Mouse (Mus musculus) heart, adult 2 months (tissue): Measurements from ENCODE around the gene Dnajb11. TPM values are rescaled to one million over a fixed set of nuclear protein-coding genes. Genes with fewer than 3 reads are reported as not detected.

Experiments
- DNase-seq, 2 experiments: peaks; one replicate each; pipeline ENCODE4 v3.0.0; 2021
- H3K27ac ChIP-seq: fragments of 200-600 bp; 2 replicates; pipeline ENCODE4 v1.8.1; 2022
- H3K27me3 ChIP-seq: fragments of 200-500 bp; 2 replicates; pipeline ENCODE4 v1.6.1; 2012; ENCODE audit warnings: mild to moderate bottlenecking, low read length, inconsistent platforms, mixed read lengths; ENCODE audit not compliant: control insufficient read depth, insufficient read depth
- H3K36me3 ChIP-seq: fragments of 200-500 bp; 2 replicates; pipeline ENCODE4 v1.6.1; 2012; ENCODE audit warnings: low read length, inconsistent platforms; ENCODE audit not compliant: control insufficient read depth, insufficient read depth
- H3K4me1 ChIP-seq: fragments of 200-500 bp; 2 replicates; pipeline ENCODE4 v1.6.1; 2011; ENCODE audit warnings: low read length; ENCODE audit not compliant: control insufficient read depth, insufficient read depth
- H3K4me3 ChIP-seq: fragments of 200-600 bp; 2 replicates; pipeline ENCODE4 v1.8.1; 2022
- H3K79me2 ChIP-seq: fragments of 200-500 bp; replicated peaks from 2 replicates; pipeline ENCODE4 v1.6.1; 2012; ENCODE audit warnings: mild to moderate bottlenecking, inconsistent platforms, low read length, moderate library complexity, mixed read lengths; ENCODE audit not compliant: control insufficient read depth, insufficient read depth
- H3K9ac ChIP-seq: fragments of 200-500 bp; 2 replicates; pipeline ENCODE4 v1.6.1; 2012; ENCODE audit warnings: low read depth, mild to moderate bottlenecking, control low read depth, inconsistent platforms, low read length, mixed read lengths
- CTCF ChIP-seq: fragments of 200-600 bp; IDR thresholded peaks from 2 replicates; pipeline ENCODE4 v1.8.1; 2022; ENCODE audit warnings: antibody characterized with exemption, mild to moderate bottlenecking, moderate library complexity
- EP300 ChIP-seq: fragments of 200-500 bp; IDR thresholded peaks from 2 replicates; pipeline ENCODE4 v1.6.1; 2011; ENCODE audit warnings: low read depth, low read length, control low read depth; ENCODE audit not compliant: insufficient read depth
- POLR2A ChIP-seq: fragments of 200-500 bp; IDR thresholded peaks from 2 replicates; pipeline ENCODE4 v1.6.1; 2011; ENCODE audit warnings: mild to moderate bottlenecking, low read depth, low read length, control low read depth; ENCODE audit not compliant: insufficient read depth
- WGBS: fragments of 180-500 bp; shearing (Covaris S2); methylation state at CpG from one replicate; pipeline ENCODE4 v1.1.7; 2018; 5-methylcytosine and 5-hydroxymethylcytosine counted together
- intact Hi-C: fragments of 180-260 bp; cut with DNase I; formaldehyde crosslinking; loops from one replicate; pipeline ENCODE4 v1.15.1; 2025
- polyA plus RNA-seq: library from polyadenylated mRNA; depleted of rRNA; stranded (reverse); fragments of >200 nt; gene quantifications from 2 replicates; pipeline ENCODE4 v1.2.3, GENCODE M21; 2012
- total RNA-seq, 2 experiments: library from RNA; stranded (reverse); gene quantifications; 2 replicates each; pipeline ENCODE4 v1.2.3; 2021

Gene Dnajb11
- total and polyA plus RNA-seq, 3 experiments, result 13.0 to 68.5 (median 59.5) TPM

GRCm38 (mm10) chr16:22896618-22897017, 39.0 kb downstream of the Dnajb11 start:
- intact Hi-C loops, result no loop called here
- DNase-seq, result no peak

GRCm38 (mm10) chr16:22899346-22899745, 41.7 kb downstream of the Dnajb11 start:
- Histone ChIP-seq H3K79me2 (no peaks in the 10 kb centered on the region), H3K4me3 (no peak overlapping the region), H3K27ac (no peak overlapping the region), H3K36me3 (no peaks in the 10 kb centered on the region), H3K9ac (no peak overlapping the region), H3K27me3 (no peaks in the 10 kb centered on the region), H3K4me1 (no peaks in the 10 kb centered on the region)
- 35% methylated on average over 5 of the region's 5 CpGs for WGBS
- no peak for TF ChIP-seq CTCF
- no peak for TF ChIP-seq EP300
- no peak for TF ChIP-seq POLR2A
- intact Hi-C loops, result no loop called here
- no peak for DNase-seq

More at GRCm38 (mm10) chr16:22896618-22897017, 39.0 kb downstream of the Dnajb11 start:
- WGBS, result 73% methylated on average over 2 of the region's 2 CpGs
- Histone ChIP-seq H3K27me3 (no peaks in the 10 kb centered on the region), H3K27ac (no peak overlapping the region), H3K36me3 (no peaks in the 10 kb centered on the region), H3K9ac (no peak overlapping the region), H3K4me3 (no peak overlapping the region), H3K4me1 (no peaks in the 10 kb centered on the region), H3K79me2 (no peaks in the 10 kb centered on the region)
- TF ChIP-seq EP300, result no peak
- TF ChIP-seq CTCF, result no peak
- TF ChIP-seq POLR2A, result no peak

DNA sequence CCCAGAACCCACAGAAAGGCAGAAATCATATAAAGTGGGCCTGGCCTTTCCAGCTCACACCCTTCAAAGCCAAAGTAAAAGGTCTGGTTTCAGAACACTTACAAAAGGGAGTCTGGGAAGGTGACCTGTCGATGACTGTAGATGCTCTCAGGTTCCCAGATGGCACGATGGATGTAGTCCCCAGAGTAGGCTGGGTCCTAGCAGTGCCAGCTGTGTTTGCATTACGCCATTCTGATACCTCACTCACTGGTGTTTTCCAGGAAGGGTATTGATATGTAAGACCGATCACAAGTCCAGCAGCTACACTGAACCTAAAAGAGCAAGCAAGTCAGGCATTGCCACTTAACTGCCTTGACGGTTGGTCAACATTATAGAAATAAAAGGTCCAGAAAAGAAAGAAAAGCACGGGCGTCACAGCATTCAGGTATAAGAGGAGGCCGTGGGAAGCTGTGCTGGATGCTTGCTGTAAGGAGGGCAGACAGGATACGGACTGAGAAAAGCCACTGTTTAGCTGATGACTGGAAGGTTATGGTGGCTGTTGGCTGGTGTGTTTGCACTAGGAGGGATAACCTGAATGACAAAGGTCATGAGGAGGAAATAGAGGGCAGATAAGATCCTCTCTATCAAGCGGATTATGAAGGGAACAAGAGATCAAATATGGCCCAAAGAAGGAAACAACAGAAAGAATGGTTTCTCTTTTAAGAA, 42.4 kb downstream of the Dnajb11 start:
- intact Hi-C loops, result no loop called here
- DNase-seq, result no peak
- no peaks in the 10 kb centered on the region for H3K79me2 ChIP-seq
- no peak overlapping the region for H3K27ac ChIP-seq
- H3K36me3 ChIP-seq, result no peaks in the 10 kb centered on the region
- TF ChIP-seq CTCF (no peak), POLR2A (no peak)
- H3K9ac ChIP-seq, result no peak overlapping the region
- no peaks in the 10 kb centered on the region for H3K4me1 ChIP-seq
- no peak overlapping the region for H3K4me3 ChIP-seq
- H3K27me3 ChIP-seq, result no peaks in the 10 kb centered on the region
- 70% methylated on average over 10 of the region's 10 CpGs for WGBS

DNA sequence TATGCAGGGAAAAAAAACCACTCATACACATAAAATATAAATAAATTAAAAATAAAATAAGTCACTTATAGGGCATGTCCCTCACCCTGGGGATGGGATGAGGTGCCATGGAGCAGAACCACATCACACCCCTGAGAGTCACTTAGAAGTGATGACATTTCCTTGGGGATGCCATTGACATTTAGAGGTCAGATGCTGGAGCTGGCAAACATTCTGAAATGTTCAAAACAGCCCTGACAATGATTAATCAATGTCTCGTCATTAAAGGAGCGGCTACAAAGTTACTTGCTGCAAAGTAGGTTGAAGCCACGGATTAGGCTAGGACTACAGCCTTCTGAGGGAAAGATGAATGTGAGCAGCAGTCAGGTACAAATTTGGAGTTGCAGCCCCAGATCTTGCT, 43.7 kb downstream of the Dnajb11 start:
- Histone ChIP-seq H3K4me1 (no peaks in the 10 kb centered on the region), H3K4me3 (no peak overlapping the region), H3K9ac (no peak overlapping the region), H3K27me3 (no peaks in the 10 kb centered on the region), H3K27ac (no peak overlapping the region), H3K79me2 (no peaks in the 10 kb centered on the region), H3K36me3 (no peaks in the 10 kb centered on the region)
- WGBS, result 74% methylated on average over 3 of the region's 3 CpGs
- TF ChIP-seq POLR2A, result no peak
- no peak for TF ChIP-seq CTCF
- TF ChIP-seq EP300, result no peak
- DNase-seq, result no peak
- intact Hi-C loops, result no loop called here

DNA sequence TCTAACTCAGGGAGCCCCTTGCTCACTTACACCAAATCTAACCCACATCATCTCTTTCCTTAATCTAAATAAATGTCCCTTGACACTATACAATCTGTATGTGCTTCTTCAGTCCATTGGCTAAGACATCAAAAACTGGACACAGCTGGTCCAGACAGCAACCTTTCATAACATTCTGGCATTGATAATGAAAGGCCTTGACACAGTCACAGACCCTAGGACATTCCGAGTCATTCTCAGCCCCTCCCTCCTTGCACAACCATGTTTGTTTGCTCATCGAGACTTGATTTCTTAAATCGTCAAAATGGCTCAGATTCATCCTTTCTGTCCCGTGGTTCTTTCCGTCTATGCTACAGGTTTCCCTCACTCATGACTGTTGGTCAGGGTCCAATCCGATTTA, 51.6 kb downstream of the Dnajb11 start:
- H3K4me3 ChIP-seq, result no peak overlapping the region
- H3K79me2 ChIP-seq, result no peaks in the 10 kb centered on the region
- no peak for DNase-seq
- H3K36me3 ChIP-seq, result no peaks in the 10 kb centered on the region
- WGBS, result 84% methylated on average over 6 of the region's 6 CpGs
- no peaks in the 10 kb centered on the region; the same call in 1 of the 2 replicates for H3K4me1 ChIP-seq
- no peak overlapping the region for H3K27ac ChIP-seq
- intact Hi-C loops, result no loop called here
- H3K27me3 ChIP-seq, result no peaks in the 10 kb centered on the region
- TF ChIP-seq POLR2A (no peak), EP300 (no peak), CTCF (no peak)
- no peak overlapping the region for H3K9ac ChIP-seq

GRCm38 (mm10) chr16:22911986-22912385, 54.3 kb downstream of the Dnajb11 start:
- Histone ChIP-seq H3K4me3 (no peak overlapping the region), H3K79me2 (no peaks in the 10 kb centered on the region), H3K4me1 (no peaks in the 10 kb centered on the region; the same call in 1 of the 2 replicates), H3K36me3 (no peaks in the 10 kb centered on the region), H3K27ac (no peak overlapping the region), H3K9ac (no peak overlapping the region), H3K27me3 (no peaks in the 10 kb centered on the region)
- intact Hi-C loops, result no loop called here
- WGBS, result 72% methylated on average over 3 of the region's 3 CpGs
- TF ChIP-seq POLR2A (no peak), EP300 (no peak), CTCF (no peak)
- peak; percentile 34 to 45 for DNase-seq
